Mouse (Mus musculus) bone marrow macrophage, adult 2 months (primary cell): ENCODE data around the gene Gria3.

ENCODE experiments used
- CTCF ChIP-seq: IDR thresholded peaks from 2 replicates; pipeline ENCODE4 v1.5.1; 2012; ENCODE audit warnings: low read depth, mild to moderate bottlenecking, low read length, moderate library complexity
- POLR2A ChIP-seq: IDR thresholded peaks from 2 replicates; pipeline ENCODE4 v1.6.1; 2012; ENCODE audit warnings: mild to moderate bottlenecking, low read depth, low read length, borderline replicate concordance

DNA sequence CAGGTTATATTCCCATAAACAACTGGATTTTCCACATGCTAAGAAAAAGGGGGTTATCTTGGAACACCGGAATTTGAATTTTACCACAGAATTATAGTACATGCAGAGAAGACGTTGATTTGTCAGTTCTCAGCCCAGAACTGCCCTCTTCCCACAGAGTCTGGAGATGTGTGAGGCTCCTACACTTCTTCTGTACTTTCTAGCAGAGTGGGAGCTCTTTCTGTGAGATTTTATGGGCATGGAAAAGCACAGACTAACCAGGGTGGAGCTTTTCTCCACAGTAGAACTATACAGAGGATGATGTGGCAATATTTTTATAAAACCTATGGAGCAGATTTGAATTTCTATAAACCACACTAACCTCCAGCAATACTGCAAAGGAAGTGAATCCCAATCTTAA is 217.7 kb downstream of the Gria3 start:
- TF ChIP-seq POLR2A, result no peak
- TF ChIP-seq CTCF, result no peak
